Mouse (Mus musculus) brain, adult 10 weeks (tissue): ENCODE measurements around the gene Mast4. TPM values are rescaled to one million over a fixed set of nuclear protein-coding genes. Genes with fewer than 3 reads are reported as not detected.

Experiments
- polyA plus RNA-seq: library from polyadenylated mRNA; stranded (reverse); fragments of 350-450 nt; fragmentation: Illumina TruSeq; extraction: RNeasy Lipid Tissue Mini Kit (QIAGEN cat#74804); gene quantifications from one replicate; pipeline ENCODE4 v1.2.3, GENCODE M21; 2015; ENCODE audit warnings: low read depth, low replicate concordance

Mast4 gene
- 17.4 TPM for polyA plus RNA-seq

DNA sequence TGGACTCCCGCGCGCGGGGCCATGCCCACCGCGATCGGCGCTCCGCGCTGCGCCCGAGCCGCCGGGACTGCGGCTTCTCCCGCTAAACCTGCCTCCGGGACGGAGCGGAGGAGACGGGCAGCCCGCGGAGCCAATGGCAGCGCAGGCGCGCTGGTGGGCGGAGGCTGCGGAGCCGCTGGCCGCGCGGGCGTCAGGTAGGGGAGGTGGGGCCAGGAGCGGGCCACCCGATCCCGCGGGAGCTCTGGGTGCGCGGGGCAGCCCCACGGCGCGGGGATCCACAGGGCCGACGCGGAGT, at the start of gene Mast4:
Gene Mast4 (minus strand): TSS at position 106 of the 295 bp plus-strand sequence.

DNA sequence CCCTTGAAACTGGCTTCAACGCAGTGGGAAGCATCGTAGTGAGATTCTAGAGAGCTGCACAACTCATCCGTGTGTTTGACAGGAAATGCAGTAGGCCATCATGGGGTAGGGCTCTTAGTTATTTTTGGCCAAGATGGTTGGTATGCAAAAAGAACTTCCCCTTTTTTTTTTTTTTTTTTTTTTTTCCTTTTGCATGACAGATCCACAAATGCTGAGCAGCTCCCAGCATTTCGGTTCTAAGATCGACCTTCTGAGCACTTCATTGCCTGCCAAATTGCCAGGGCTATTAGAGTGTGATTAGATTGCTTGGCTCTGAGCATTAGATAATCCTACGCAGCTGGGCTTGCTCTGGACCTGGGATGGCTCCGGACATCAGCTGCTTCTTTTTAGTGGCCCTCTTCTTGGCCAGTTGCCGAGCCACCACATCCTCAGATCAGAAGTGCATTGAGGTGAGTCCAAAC, 640.9 kb downstream of the Mast4 start, which contains the start of gene Cd180:
Gene Cd180 (plus strand): TSS at position 218 of the 461 bp plus-strand sequence.

